Mouse (Mus musculus): ENCODE measurements around the gene Dst. TPM values are rescaled to one million over a fixed set of nuclear protein-coding genes. Genes with fewer than 3 reads are reported as not detected.
A peak's percentile ranks its signal among the peaks of the same experiment; 100 is the strongest.

Dst gene
- total RNA-seq, 2 experiments from 2014 or later: 186 to 223 TPM

DNA sequence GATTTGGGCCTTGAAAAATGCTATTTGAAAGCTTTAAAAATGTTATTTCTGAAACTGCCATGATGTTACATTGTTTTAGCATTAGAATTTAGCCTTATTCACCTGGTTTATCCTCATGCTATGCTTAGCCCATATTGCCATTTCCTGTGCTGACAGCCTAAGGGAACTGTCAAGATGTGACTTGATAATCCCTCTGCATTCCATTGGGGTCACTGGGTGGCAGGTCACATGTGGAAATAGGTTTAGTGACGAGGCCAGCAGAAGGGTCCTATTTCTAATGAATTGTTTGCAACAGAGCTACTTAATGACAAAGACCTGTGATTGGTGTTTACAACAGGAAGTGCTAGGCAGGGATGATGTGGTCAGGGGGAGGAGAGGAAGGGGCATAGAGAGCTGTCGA, 61.9 kb downstream of the Dst start:
- no peak for DNase-seq (ENCODE audit: extremely low spot score in 1 of 2, low spot score in 1 of 2)

DNA sequence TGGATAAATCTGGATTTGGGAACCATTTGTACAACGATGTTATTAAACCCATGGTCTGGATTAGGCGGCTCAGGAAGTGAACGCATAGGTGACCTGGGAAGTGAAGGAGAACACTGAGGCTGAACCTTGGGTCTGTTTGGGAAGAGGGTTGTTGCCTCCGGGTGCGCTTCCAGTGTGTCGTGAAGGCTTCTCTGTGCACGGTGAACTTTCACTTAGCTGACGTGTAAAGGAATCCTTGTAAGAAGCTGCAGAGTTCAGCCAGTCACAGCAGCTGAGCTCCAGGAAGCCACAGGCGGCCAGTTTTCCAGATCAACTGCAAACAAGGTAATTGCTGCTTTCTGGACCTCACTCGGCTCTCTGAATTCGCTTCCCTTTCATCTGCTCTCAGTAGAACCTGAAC, 66.4 kb downstream of the Dst start:
- DNase-seq (ENCODE audit: extremely low spot score in 1 of 2, low spot score in 1 of 2): no peak

DNA sequence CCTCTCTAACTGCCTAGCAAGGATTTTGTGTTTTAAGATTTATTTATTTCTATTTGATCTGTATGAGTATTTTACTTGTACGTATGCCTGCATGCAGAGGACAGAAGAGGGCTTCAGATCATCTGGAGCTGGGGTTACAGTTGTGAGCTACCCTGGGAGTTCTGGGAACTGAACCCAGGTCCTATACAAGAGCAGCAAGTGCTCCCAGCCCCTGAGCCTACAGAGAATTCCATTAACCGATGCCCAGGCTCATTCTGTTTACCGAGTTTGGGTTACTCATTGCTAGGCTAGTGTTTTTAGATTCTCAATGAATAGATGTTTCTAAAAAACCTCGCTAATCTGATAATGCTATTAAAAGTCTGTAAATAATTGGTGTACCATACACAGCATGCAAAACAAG, 67.3 kb downstream of the Dst start:
- no peak for DNase-seq (ENCODE audit: extremely low spot score in 1 of 2, low spot score in 1 of 2)

DNA sequence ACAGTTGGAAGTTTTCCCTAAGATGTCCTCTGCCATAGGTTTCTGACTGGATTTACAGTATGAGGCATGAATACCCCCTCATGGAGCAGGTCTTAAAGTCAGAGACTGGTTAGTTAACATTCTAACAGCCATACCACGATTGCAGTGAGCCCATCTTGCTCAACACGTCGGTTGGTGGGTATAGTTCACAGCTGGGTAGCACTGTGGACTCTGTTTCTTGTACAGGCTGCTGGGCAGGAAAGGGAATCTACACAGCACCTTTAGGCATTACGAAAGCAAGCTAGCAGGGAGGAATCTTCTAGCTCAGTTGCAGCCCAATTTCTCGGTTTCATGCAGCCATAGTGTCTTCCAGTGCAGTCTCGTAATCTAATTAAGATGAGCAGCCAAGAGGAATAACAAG, 69.8 kb downstream of the Dst start:
- DNase-seq (ENCODE audit: extremely low spot score in 1 of 2, low spot score in 1 of 2): no peak

DNA sequence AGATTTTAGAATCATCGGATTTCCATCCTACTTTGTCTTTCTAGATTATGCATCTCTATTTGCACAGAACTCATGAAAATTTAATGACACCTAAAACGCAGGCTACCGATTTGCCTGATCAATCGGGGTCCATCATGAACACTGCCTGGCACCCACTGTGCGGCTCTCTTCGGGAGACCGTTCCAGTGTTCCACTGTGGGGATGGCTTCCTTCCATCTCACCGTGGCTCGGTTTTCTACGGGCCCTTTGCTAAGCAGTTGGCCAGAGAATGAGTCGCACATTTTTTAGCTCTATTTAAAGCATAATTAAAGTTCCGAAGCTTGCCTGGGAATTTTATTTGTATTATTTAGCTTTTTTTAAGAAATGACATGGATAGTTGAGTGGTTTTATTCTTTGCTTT, 72.4 kb downstream of the Dst start:
- no peak for DNase-seq (ENCODE audit: extremely low spot score in 1 of 2, low spot score in 1 of 2)

DNA sequence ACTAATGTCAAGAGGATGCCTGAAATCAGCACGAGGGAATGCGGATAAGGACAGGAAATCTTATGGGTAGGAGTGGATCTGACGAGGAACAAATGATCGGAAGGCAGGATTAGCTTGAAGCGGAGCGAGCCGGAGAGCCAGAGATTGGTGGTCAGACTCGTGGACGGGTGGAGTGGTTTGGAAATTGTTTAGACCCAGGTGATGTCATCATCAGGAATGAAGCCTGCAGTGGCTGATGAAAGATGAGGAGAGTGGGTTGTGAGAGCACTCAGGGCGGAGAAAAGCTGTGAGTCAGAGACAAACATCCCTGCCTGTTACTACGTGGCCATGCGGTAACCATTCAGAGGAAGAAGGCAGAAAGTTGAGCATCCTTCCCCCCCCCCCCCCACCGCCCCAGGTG, 81.6 kb downstream of the Dst start:
- DNase-seq (ENCODE audit: extremely low spot score in 1 of 2, low spot score in 1 of 2): no peak

DNA sequence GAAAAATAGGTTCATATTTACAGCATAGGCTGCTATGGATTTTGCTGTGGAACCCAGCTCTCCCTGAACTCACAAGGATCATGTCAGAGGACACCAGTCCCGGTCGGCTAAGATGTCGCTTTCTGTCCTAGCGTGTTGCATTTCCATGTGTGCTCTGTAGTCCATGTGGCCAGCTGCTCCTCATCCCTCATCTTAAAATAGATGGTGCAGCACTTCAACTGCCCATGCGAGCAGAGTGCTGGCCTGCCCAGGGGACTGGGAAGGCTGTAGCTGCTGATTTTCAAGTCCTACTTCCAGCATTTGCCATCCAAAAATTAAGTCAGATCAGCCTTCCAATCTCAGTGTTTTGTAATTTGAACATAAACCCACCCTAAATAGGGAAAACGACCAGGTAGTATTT, 83.0 kb downstream of the Dst start:
- DNase-seq (ENCODE audit: extremely low spot score in 1 of 2, low spot score in 1 of 2): no peak

DNA sequence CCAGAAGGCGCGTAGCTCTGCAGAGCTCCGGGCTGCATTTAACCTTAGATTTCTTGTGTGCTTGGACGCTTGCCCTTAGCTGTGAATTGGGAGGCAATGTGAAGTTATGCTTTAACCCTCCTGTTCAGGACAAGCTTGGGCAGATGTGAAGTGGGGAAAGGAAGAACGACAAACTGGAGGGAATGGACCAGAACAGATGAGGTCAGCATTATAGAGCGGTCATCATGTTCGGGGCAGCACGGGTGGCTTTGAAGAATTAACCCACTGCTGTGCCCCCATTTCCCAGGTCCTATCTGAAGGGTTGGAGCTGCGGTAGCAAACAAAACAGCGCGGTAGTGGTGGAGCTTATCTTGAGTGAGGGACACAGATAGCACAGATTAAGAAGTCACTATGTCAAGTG, 84.8 kb downstream of the Dst start:
- no peak for DNase-seq (ENCODE audit: extremely low spot score in 1 of 2, low spot score in 1 of 2)

DNA sequence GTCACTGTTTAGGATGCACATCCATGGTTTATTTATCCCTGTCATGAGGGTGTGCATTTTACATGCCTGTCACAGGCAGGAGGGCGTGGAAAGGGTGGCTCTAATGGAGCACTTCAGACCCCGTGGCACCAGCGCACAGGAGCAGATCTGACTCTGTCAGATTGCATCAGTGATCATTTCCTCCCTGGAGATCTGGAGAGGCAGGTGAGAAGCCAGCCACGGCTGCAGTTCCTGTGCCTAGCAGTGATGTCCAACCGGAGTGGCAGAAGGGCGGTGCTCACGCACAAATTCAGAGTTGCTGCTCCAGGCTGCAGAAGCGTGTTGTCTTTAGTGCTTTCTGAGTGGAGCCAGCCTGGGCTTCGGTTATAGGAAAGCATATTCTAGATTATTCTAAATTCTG, 86.2 kb downstream of the Dst start:
- no peak for DNase-seq (ENCODE audit: extremely low spot score in 1 of 2, low spot score in 1 of 2)

DNA sequence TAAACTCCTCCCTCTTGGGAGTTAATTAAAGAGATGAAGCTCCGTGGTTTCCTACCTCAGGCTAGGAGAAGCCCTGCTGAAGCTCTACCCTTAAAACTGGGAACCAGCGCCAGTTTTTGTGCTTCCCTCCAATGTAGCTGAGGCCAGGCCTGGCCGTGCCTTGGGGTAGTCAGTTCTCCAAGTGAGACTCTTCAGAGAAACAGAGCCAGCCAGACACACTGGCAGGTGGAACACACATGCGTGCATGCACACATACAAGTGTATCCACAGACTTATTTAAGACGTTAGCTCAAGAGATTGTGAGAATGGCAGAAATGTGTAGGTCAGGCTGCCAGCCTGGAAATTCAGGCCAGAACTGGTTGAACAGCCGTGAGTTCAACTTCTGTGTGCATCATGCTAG, 87.4 kb downstream of the Dst start:
- no peak for DNase-seq (ENCODE audit: extremely low spot score in 1 of 2, low spot score in 1 of 2)

DNA sequence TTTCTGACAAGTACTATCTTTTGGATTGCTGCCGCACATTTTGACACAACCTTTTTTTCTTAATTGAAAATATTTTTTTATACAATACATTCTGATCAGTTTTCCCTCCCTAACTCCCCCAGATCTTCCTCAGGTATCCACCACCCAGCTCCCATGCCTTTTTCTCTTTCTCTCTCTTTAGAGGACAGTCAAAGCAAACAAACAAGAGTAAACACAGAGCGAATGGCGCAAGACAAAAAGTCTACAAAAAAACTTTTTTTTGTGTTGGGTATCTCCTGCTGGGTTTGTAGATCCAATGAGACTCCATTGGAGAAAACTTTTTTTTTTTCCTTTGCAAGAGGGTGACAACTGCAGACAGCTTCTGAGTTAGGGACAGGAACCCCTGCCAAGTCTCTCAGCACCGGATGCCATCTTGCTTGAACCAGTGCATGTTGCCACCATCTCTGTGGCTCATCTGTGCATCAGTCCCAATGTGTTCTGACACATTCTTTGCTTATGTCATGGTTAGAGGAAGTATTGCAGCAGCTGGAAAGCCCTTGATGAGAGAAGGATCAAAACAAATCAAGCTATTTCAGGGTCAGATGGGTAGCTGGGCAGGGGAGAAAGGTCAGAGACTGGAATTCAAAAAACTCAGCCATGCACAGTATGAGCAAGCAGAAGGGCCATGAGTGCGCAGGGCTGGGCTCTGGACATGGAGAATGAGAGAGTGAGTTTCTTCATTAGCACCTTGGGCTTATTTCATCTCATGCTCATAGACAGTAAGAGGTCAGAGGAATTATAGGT, 88.3 kb downstream of the Dst start:
- DNase-seq (ENCODE audit: extremely low spot score in 1 of 2, low spot score in 1 of 2): no peak

DNA sequence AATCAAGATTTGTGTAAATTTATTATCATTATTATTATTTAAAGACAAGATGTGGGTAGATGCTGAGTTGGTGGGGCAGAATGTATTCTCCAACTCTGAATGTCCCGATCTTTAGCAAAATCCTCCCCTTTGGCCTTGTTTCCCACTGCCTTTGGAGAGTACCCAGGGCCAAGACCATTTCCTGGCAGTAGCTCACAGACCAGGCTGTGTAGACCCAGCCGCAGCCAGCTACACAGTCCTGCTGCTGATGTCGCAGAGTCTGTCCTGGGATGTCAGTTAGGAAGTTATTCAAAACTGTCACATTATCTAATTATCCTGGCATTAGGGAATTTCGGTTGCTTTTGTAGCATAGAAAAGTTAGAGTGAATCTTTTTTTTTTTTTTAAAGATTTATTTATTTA, 94.3 kb downstream of the Dst start:
- DNase-seq (ENCODE audit: extremely low spot score in 1 of 2, low spot score in 1 of 2): no peak

DNA sequence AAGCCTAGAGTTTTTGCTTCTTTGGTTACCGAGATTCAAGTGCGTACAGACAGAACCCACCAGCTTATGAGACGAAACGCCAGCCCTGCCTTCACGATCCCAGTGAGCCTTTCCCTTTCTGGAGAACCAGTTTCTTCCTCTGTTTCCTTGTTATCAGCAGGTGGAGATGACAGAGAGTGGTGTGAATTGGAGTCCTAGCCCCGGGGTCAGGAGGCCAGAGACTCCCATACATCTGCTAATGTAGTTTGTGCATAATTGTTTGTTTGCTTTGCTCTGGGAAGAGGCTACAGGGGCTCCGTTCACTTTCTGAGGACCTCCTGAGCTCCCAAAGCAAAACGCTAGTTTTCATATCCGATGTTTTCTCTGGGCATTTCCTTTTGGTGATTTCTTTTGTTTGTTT, 94.9 kb downstream of the Dst start:
- DNase-seq (ENCODE audit: extremely low spot score in 1 of 2, low spot score in 1 of 2): no peak

DNA sequence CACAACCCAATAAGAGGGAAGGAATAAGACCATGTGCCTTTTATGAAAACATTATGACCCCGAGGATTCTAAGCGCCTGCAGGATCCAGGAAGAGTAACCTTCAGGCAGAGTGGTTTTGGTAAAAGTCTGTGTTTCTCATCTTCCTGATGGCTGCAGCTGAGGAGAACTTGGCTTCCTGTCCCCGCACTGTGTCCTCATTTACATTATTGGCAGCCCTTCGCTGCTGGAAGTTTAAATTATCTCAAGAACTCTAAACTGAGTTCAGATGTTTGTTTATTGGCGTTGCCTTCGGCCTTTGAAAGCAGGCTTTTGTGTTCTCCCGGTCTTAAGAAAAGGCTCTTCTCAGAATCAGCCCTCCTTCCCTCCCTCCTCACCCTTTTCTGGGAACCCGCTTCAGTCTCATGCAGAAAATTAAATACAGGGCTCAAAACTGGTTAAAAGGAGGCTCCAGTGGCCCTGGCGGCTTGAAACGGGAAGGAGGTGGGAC, 97.3 kb downstream of the Dst start:
- DNase-seq (ENCODE audit: extremely low spot score in 1 of 2, low spot score in 1 of 2): no peak

DNA sequence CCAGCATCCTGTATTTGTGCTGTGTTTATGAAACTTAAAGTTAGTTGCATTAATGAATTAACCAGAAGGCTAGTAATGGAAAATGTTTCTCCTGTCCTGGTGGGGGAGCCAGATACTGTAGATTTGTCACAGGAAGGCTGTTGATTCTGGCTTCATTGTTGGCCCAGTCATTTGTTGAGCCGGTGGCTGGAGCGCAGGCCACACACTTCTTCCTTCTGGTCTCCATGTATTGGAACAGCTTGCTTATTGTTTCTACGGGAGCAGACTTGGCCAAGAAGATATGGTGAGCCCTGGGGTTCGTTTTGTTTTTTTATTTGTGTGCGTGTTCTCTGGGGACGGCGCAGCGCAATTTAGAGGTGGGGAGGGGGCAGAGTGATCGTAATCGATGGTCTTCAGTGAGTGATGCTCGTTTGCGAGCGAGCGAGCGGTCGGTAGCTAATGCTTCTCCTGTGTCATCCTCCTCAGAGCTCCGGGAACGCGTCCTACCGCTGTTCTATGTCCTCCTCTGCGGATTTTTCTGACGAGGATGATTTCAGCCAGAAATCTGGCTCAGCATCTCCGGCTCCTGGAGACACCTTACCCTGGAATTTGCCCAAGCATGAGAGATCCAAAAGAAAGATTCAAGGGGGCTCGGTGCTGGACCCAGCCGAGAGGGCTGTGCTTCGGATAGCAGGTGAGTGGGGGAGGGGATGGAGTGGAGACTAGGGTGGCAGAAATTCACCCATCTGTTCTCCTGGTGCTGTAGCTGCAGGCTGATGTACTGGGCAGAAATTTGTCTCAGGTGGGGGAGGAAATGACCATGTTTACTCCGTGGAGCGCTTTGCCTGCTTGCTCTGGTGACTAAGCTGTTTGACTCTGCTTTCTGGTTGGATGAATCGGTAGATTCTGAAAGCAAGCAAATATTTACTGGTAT, 98.0 kb downstream of the Dst start:
- peak; percentile 46 to 55 for DNase-seq (ENCODE audit: extremely low spot score in 1 of 2, low spot score in 1 of 2)

DNA sequence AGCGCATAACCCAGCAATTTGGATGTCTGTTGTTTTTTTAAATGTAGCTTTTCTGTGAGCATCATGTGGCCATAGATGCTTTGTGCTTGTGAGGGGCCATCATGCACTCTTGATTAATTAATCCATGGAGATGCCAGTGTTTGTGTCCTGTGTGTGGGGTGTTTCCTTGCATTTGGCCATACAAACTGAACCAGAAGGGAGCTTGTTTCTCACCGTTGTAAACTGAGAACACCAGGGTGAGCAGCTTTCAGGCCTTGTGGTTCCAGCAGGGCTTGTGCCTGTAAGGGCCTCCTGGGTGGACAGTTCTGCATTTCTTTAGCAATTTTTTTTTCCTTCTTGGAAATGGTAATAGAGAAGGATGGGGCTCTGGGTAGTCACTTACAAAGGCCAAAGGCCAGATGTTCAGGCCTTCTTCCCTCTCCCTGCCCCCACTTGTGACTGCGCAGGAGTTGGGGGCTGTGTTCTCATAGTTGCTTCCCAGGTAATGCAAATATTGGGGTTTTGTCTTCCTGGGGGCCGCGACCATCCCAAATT, 98.9 kb downstream of the Dst start:
- no peak for DNase-seq (ENCODE audit: extremely low spot score in 1 of 2, low spot score in 1 of 2)

DNA sequence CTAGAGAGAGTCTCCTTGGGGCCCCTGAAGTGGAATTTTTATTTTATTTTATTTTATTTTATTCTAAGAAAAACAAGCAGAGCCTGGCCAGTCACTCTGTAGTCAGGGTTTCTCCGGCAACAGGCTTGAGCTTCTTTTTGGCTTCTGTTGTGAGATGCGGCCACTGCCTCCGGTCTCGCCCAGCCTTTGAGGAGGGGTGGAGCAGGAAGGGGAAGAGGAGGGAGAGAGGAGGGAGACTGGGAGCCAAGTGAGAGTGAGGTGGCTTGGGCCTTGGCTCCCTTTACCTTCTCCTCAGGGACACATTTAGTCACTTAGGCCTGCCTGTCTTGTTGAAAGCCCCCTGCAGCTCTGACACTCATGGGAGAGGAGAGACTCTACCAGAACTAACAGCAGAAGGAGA, 99.4 kb downstream of the Dst start:
- no peak for DNase-seq (ENCODE audit: extremely low spot score in 1 of 2, low spot score in 1 of 2)

DNA sequence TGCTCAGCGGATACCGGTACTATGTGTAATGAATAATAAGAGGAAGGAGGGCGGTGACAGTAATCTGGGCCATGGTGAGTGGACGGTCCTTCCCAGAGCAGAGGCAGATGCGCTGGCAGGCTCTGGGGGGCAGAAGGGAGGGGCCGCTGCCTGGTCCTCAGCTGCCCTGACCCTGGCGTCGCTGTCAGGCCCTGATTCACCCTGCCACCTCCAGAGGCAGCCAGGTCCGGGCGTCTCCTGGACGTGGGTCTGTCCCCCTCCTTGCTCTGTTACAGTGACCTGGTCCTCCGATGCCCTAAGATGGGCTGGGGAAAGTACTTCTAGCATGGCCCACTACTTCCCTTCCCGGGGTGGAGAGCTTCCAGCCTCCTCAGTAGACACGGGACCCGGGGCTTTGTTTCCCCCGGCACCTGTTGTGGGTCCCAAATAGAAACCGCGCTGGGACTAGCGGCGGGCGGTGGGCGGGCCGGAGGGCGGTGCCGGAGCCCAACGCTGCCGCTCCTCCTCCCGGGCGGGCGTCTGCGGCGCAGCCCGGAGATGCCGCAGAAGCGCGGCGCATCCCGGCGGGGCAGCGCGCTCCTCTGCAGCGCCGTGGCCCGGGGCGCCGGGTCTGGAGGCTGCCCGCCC, 103.1 kb downstream of the Dst start:
- peak; percentile 42 to 55 for DNase-seq (ENCODE audit: extremely low spot score in 1 of 2, low spot score in 1 of 2)

DNA sequence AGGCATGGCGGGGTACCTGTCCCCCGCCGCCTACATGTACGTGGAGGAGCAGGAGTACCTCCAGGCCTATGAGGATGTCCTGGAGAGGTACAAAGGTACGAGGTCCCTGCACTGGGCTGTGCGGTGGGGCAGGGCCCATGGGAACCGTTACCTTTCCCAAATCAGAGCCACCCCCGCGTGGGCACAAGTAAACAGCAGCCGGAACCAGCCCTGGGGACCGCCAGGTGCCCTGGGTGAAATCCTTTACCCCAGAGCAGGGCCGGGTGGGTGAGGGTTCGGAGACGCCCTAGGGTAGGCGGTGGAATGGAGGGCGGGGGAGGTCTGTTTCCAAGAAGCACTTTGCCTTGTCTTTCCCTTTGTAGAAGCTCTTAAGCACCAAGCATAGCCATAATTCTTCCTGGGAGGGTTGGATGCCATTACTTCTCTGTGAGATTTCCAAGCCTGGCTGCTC, 103.8 kb downstream of the Dst start:
- no peak for DNase-seq (ENCODE audit: extremely low spot score in 1 of 2, low spot score in 1 of 2)

DNA sequence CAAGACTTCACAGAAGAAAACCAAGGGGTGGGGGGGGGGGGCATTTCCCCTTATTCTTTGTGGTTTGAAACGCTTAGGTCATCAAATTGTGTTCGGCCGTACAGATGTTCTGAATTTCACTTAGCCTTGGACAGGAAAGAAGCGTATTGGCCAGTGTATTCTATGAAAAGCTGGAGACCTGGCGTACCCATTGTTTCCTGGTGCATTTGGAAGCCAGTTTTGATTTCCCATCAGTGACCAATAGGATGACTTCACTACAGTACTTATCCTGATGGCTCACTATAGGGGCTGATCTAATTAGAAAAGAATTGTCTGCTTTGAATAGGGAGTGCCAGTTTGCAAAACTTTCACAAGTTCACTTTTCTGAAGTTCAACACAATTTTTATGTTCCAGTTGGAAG, 105.5 kb downstream of the Dst start:
- DNase-seq (ENCODE audit: extremely low spot score in 1 of 2, low spot score in 1 of 2): no peak

DNA sequence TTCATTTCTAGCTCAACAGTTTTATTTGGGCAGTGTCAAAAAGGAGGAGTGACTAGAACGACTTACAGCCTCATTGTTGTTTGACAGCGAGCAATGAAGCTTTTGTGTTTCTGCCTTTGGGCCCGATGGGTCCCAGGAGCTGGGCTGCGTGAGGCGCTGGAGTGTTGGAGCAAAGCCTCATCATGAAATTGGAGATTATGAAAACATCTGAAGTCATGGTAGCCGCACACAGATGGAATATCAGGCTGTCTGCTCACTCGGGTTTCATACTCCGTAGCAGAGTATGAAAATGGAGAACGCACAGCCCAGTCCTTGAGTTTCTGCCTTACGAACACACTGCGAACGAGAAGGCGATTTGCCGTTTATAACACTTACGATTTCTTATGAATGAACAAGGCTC, 108.8 kb downstream of the Dst start:
- DNase-seq (ENCODE audit: extremely low spot score in 1 of 2, low spot score in 1 of 2): no peak

Data from layer of hippocampus, postnatal 25 days (tissue).